Mouse (Mus musculus) left cerebral cortex, postnatal 25 days (tissue): ENCODE measurements around the gene Isoc2a. TPM values are rescaled to one million over a fixed set of nuclear protein-coding genes. Genes with fewer than 3 reads are reported as not detected.

ENCODE experiments used
- DNase-seq, 2 experiments: peaks; one replicate each; pipeline ENCODE4 v3.0.0; 2022; ENCODE audit warnings: low spot score in 2 of 2, mixed read lengths in 1 of 2
- intact Hi-C: fragments of 180-260 bp; cut with DNase I; formaldehyde crosslinking; loops from one replicate; pipeline ENCODE4 v1.15.1; 2025
- total RNA-seq, 2 experiments: library from RNA; stranded (reverse); gene quantifications; 2 replicates each; pipeline ENCODE4 v1.2.3; 2021

The Isoc2a gene
- total RNA-seq, 2 experiments from 2014 or later: 10.4 to 11.0 TPM

DNA sequence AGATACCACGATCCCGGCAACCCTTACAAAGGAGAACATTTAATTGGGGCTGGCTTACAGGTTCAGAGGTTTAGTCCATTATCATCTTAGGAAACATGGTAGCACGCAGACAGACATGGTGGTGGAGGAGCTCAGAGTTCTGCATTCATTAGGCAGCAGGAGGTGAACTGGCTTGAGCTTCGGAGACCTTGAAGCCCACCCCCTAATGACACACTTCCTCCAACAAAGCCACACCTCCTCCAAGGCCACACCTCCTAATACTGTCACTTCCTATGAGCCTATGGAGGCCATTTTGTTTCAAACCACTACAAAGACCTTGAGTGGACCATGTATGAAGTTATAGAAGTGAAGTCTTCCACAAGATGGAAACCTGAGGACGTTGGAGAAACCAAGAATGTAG is 35.3 kb downstream of the Isoc2a start:
- DNase-seq: no peak
- intact Hi-C loops: no loop called here

DNA sequence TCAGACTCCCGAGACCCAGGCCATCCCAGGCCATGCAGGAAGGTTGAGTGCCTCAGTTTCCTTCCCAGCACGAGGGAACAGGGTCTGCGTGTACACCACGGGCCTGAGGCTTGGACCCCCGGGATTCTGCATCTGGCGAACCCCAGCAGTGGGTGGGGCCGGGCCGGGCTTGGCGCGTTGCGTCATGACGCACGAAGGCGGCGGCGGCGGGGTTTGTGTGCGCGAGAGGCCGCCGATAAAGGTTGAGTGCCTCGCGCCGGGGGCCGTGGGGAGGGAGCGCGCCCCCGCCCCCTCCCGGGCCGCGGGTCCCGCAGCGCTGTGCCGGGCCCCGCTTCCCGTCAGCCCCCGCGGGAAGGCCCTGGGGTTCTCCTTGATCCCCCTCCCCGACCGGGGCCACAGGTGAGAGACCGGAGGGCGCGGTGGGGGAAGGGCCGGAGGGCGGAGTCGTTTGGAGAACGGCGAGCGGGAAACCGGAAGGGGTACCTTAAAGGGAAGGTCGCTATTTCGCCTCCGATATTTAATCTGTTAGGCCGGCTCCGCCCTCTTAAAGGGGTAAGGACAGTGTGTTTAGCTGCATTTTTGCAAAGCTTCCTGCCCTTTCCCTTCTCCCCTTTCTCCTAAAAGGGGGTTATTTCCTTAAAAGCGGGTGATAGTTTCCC is 38.2 kb downstream of the Isoc2a start, which contains the start of gene Zfp628:
TSS of gene Zfp628 (plus strand) at position 211 of the 659 bp plus-strand sequence.
- intact Hi-C loops: no loop called here
- DNase-seq: peak; percentile 95 to 98

DNA sequence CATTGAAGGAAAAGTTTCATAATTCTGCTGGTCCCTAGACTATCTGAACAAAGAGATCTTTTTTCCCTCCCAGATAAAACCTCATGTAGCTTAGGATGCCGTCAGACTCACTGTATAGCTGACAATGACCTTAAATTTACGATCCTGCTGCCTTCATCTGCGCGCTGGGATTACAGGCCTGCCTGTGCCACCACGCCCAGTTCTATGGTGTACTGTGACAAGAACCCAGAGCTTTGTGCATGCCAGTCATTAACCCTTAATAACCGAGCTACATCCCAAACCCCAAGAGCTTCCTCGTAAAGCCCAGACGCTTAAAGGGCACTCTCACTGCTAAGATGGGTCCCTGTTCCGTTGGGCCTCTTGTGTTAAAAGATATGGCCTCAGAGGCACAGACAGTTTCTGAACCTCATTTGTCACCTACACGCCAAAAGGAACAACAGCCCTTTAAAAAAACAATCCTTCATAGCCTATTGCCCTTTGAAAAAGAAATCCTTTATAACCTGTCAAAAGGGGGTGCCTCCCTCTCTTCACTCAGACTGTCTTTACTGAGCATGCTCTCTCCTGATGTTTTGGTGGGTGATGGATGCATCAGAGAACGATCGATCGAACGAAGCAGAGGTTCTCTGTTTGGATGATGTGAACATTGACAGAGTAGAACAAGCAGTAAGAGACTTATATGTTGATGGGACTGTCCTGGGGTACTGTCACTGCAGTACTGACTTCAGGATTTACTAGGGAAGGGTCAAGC is 38.9 kb downstream of the Isoc2a start:
- DNase-seq: peak; percentile 58 to 61
- intact Hi-C loops: no loop called here

DNA sequence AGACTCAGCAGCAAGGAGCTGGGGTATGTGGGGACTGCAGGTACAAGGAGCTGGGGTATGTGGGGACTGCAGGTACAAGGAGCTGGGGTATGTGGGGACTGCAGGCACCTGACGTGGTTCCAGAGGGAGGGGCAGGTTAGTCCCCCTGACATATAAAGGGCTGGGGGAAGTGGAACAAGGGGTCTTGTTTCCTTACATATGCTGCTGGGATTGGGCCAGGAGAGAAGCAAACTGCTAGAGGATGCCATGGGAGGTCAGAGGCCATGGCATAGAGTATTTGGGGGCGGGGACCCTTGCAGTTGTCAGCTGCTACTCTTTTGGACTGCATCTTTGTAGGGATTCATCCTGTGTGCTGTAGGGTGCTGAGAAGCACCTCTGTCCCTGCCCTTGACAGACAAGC is 40.5 kb downstream of the Isoc2a start:
- intact Hi-C loops: no loop called here
- DNase-seq: no peak

- intact Hi-C loops: no loop called here
- DNase-seq: no peak
Measured at GRCm38 (mm10) chr7:4918681-4919080, 41.7 kb downstream of the Isoc2a start.

GRCm38 (mm10) chr7:4919096-4919495 is 42.1 kb downstream of the Isoc2a start:
- intact Hi-C loops: no loop called here
- no peak for DNase-seq

DNA sequence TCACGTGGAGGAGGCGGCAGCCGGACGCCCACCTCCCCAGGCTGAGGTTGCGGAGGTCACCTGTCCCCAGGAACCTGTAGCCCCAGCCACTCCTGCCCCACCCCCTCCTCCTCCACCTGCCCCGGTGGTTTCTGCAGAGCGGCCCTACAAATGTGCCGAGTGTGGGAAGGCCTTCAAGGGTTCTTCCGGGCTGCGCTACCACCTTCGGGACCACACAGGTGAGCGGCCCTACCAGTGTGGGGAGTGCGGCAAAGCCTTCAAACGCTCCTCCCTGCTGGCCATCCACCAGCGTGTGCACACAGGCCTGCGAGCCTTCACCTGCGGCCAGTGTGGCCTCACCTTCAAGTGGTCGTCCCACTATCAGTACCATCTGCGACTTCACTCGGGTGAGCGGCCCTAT is 43.0 kb downstream of the Isoc2a start:
- DNase-seq: no peak
- intact Hi-C loops: loop anchor here (5.0 kb wide), 2 partner anchors 53 to 108 kb away; partner anchors contain the start of gene Ube2s

- no peak for DNase-seq
- intact Hi-C loops: loop anchor here (5.0 kb wide), 2 partner anchors 53 to 108 kb away; partner anchors contain the start of gene Ube2s
Measured at GRCm38 (mm10) chr7:4920496-4920895, 43.5 kb downstream of the Isoc2a start.

- intact Hi-C loops: loop anchor here (5.0 kb wide), 2 partner anchors 54 to 109 kb away; partner anchors contain the start of gene Ube2s
- no peak for DNase-seq
Measured at GRCm38 (mm10) chr7:4920976-4921823, 44.2 kb downstream of the Isoc2a start.

DNA sequence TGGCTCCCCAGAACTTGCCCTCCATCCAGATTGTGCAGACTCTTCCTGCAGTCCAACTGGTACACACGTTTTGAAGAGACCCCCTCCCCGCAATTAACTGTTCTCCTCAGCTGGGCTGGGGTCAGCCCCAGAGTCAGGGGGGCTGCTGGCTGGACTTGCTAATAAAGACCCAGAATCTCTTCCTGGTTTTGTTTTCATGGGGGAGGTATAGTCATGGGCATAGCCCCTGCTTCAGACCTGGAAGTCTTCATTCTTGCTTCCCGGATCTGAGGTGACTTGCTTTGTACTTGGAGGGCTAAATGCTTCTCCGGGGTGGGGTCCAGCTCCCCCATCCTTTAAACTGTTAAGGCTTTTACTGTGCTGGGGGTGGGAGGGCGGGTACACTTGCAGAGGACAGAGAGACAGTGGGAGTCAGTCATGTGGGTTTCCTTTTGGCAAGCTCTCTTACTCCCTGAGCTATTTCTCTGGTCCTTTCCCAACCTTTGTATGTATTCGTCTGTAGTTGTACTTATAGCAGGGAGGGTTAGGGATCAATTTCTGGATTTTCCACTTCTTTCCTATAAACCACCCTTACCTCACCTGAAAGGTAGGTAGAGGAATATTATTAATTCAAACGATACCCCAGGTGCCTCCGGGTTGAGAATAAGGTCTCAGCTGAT is 45.0 kb downstream of the Isoc2a start, which contains the start of gene Nat14:
TSS of gene Nat14 (plus strand) at position 205 of the 659 bp plus-strand sequence.
- no peak for DNase-seq
- intact Hi-C loops: loop anchor here (2.0 to 5.0 kb wide), 3 partner anchors 55 to 110 kb away; partner anchors contain the start of gene Ube2s

- intact Hi-C loops: loop anchor here (2.0 to 5.0 kb wide), 3 partner anchors 55 to 110 kb away; partner anchors contain the start of gene Ube2s
- DNase-seq: peak; percentile 88 to 94
Measured at GRCm38 (mm10) chr7:4922508-4922907, 45.6 kb downstream of the Isoc2a start.

DNA sequence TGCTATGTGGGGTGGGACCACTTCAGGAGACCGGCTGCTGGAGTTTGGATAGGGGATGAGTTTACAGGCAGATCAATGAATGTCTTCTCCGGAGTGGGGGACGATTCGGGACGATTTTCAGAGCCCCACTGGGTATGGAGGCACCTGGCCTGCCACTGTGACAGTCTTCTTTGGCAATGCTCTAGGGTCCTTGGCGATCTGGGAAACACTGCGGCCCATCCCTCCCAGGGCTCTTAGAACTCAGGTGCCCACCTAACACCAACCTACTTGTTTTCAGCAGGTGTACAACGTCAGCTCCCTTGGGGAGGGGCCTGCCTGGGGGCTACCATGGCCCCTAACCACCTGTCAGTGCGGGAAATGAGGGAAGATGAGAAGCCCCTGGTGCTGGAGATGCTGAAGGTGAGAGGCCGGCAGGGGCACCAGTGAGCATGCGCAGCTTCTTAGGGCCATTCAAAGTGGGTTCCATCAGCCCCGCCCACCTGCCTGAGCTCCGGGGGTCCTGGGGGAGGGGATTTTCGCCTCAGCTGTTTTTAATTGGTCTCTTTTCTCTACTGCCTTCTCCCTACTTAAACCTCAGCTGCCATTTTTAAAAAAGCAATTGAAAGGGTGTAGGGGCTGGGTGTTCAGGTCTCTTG is 46.1 kb downstream of the Isoc2a start:
- peak; percentile 74 to 76 for DNase-seq
- intact Hi-C loops: loop anchor here (2.0 to 5.0 kb wide), 3 partner anchors 56 to 111 kb away; partner anchors contain the start of gene Ube2s

DNA sequence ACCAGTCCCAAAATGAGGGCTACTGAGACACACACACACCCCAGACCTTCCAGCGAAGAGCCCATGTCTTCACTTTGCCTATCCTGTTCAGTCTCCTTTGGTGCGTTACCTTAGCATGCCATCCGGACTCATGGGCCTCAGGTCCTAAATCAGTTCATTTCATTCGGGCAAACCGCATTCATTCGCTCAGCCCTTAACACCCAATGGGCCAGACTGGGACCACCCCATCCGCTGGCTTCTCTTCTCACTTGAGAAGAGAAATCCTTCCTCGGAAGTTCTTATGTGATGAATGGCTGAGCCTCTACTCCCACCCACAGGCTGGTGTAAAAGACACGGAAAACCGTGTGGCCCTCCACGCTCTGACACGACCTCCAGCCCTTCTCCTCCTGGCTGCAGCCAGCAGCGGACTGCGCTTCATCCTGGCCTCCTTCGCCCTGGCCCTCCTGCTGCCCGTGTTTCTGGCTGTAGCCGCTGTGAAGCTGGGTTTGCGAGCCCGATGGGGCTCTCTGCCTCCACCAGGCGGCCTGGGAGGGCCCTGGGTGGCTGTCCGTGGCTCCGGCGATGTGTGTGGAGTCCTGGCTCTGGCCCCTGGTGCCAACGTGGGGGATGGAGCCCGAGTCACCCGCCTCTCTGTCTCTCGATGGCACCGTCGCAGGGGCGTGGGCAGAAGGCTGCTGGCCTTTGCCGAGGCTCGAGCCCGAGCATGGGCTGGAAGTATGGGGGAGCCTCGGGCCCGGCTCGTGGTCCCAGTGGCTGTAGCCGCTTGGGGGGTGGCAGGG is 46.8 kb downstream of the Isoc2a start:
- intact Hi-C loops: loop anchor here (2.0 to 5.0 kb wide), 3 partner anchors 56 to 111 kb away; partner anchors contain the start of gene Ube2s
- DNase-seq: peak; percentile 63 to 68

GRCm38 (mm10) chr7:4924483-4924882 is 47.5 kb downstream of the Isoc2a start:
- intact Hi-C loops: loop anchor here (5.0 kb wide), 2 partner anchors 57 to 112 kb away; partner anchors contain the start of gene Ube2s

GRCm38 (mm10) chr7:4924891-4925301 is 47.9 kb downstream of the Isoc2a start:
- intact Hi-C loops: loop anchor here (5.0 kb wide), 2 partner anchors 58 to 113 kb away; partner anchors contain the start of gene Ube2s
- DNase-seq: peak; percentile 31 to 55

More at GRCm38 (mm10) chr7:4924483-4924882, 47.5 kb downstream of the Isoc2a start:
- no peak for DNase-seq

DNA sequence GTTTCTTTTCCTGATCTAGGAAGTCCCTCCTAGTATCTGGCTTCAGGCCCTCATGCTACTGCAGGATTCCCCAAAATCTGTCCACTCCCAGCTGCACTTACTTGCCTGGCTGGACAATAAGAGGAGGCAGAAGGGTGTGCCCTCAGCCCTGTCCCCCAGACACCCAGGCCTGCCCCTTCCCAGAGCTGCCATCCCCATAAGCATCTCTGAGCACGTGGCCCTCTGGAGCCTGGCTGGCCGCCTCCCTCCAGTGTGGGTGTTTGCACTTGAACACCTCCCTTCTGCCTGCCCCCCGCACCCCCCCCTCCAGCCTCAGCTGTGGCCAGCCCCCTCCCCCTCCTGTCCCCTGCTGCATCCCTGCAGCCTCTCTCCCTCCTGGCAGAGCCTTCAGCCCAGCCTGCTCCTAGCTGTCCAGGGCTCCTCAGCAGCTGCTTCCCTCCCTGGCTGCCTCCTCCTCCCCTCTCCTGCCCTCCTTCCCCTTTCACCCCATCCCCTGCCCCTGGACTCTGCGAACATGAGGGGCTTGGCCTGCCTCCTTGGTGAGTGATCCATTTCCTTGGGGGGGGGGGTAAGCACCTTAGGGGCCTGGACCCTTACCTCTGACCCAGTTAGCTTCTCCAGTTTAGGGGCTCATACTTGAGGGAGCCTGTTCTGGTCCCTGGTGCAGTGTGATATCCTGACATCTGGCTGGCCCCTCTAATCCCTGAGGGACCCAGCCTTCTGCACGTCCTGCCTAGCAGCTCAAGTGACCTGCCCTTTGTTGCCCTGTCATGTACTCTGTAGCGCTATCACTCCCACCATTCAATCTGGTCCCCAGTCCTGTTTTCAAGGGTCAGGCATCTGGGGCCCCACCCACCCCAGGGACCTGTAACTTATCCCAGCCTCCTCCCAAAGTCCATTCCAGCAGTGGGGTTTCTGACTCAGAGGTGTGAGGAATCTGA is 48.8 kb downstream of the Isoc2a start, which contains the start of gene Ssc5d:
TSS of gene Ssc5d (plus strand) at position 345 of the 941 bp plus-strand sequence.
- peak in 1 of 2 experiments; percentile 28 for DNase-seq
- intact Hi-C loops: no loop called here
